Mouse (Mus musculus) MEL (cell line): ENCODE data around the gene Chrna1. TPM values are rescaled to one million over a fixed set of nuclear protein-coding genes. Genes with fewer than 3 reads are reported as not detected.

Experiments
- DNase-seq: peaks from one replicate; pipeline ENCODE4 v3.0.0; 2011; ENCODE audit warnings: low read depth, low spot score
- H3K27ac ChIP-seq: 2 replicates; pipeline ENCODE4 v1.5.1; 2012; ENCODE audit warnings: low read depth, mild to moderate bottlenecking, control low read depth, low read length, moderate library complexity; ENCODE audit not compliant: control insufficient read depth
- H3K27me3 ChIP-seq, 2 experiments: fragments of 150-350 bp in 1 of 2; sonication (generic) in 1 of 2; 2 replicates each; pipeline ENCODE4 v1.6.1; 2012; ENCODE audit warnings: low read length in 2 of 2, mild to moderate bottlenecking in 2 of 2, improper control_type of control experiment in 1 of 2, moderate library complexity in 1 of 2; ENCODE audit not compliant: insufficient read depth in 2 of 2, control insufficient read depth in 1 of 2
- H3K36me3 ChIP-seq, 2 experiments: 2 replicates each; pipeline ENCODE4 v1.6.1; 2012 to 2014; ENCODE audit warnings: low read length in 2 of 2, improper control_type of control experiment in 1 of 2, inconsistent platforms in 1 of 2, mild to moderate bottlenecking in 1 of 2; ENCODE audit not compliant: insufficient read depth in 2 of 2, control insufficient read depth in 1 of 2
- H3K4me1 ChIP-seq, 2 experiments: fragments of 150-350 bp in 1 of 2; sonication (generic) in 1 of 2; 2 replicates each; pipeline ENCODE4 v1.6.1; 2012; ENCODE audit warnings: low read length in 2 of 2, improper control_type of control experiment in 1 of 2, mild to moderate bottlenecking in 1 of 2; ENCODE audit not compliant: insufficient read depth in 2 of 2, control insufficient read depth in 1 of 2
- H3K4me3 ChIP-seq, 2 experiments: fragments of 150-350 bp in 1 of 2; sonication (generic) in 1 of 2; 2 replicates each; pipeline ENCODE4 v1.5.1; 2012; ENCODE audit warnings: low read depth in 2 of 2, low read length in 2 of 2, mild to moderate bottlenecking in 2 of 2, moderate library complexity in 2 of 2, control low read depth in 1 of 2, improper control_type of control experiment in 1 of 2; ENCODE audit not compliant: control insufficient read depth in 1 of 2, insufficient read depth in 1 of 2
- H3K79me2 ChIP-seq: 2 replicates; pipeline ENCODE4 v1.6.1; 2012; ENCODE audit warnings: mild to moderate bottlenecking, low read length, moderate library complexity; ENCODE audit not compliant: control insufficient read depth, poor library complexity, insufficient read depth
- H3K9ac ChIP-seq: 2 replicates; pipeline ENCODE4 v1.6.1; 2012; ENCODE audit warnings: low read depth, mild to moderate bottlenecking, control low read depth, low read length, moderate library complexity; ENCODE audit not compliant: control insufficient read depth, poor library complexity, severe bottlenecking
- H3K9me3 ChIP-seq: fragments of 150-350 bp; sonication (generic); replicated peaks from 2 replicates; pipeline ENCODE4 v1.6.1; 2012; ENCODE audit warnings: mild to moderate bottlenecking, low read length, improper control_type of control experiment, moderate library complexity; ENCODE audit not compliant: insufficient read depth
- CHD2 ChIP-seq: IDR thresholded peaks from 2 replicates; pipeline ENCODE4 v1.6.1; 2011; ENCODE audit warnings: low read length, improper control_type of control experiment
- CTCF ChIP-seq, 3 experiments: IDR thresholded peaks in 2 of 3; conservative IDR thresholded peaks in 1 of 3; 2 replicates each; pipeline ENCODE4 v1.5.1; 2011 to 2012; ENCODE audit warnings: low read length in 3 of 3, low read depth in 2 of 3, mild to moderate bottlenecking in 2 of 3, improper control_type of control experiment in 1 of 3, inconsistent platforms in 1 of 3, mixed read lengths in 1 of 3, moderate library complexity in 1 of 3; ENCODE audit not compliant: control insufficient read depth in 1 of 3, insufficient read depth in 1 of 3, poor library complexity in 1 of 3, severe bottlenecking in 1 of 3
- E2F4 ChIP-seq: IDR thresholded peaks from 2 replicates; pipeline ENCODE4 v1.6.1; 2011; ENCODE audit warnings: low read depth, low read length, improper control_type of control experiment, borderline replicate concordance
- EP300 ChIP-seq, 2 experiments: IDR thresholded peaks; 2 replicates each; pipeline ENCODE4 v1.6.1; 2011; ENCODE audit warnings: improper control_type of control experiment in 2 of 2, low read length in 2 of 2, low read depth in 1 of 2, mild to moderate bottlenecking in 1 of 2
- GABPA ChIP-seq: IDR thresholded peaks from 2 replicates; pipeline ENCODE4 v1.6.1; 2012; ENCODE audit warnings: low read depth, mild to moderate bottlenecking, inconsistent platforms, low read length, improper control_type of control experiment, moderate library complexity
- HCFC1 ChIP-seq: IDR thresholded peaks from 2 replicates; pipeline ENCODE4 v1.6.1; 2012; ENCODE audit warnings: low read depth, mild to moderate bottlenecking, inconsistent platforms, low read length, improper control_type of control experiment, moderate library complexity
- KAT2A ChIP-seq: conservative IDR thresholded peaks from 2 replicates; pipeline ENCODE4 v1.6.1; 2012; ENCODE audit warnings: low read depth, low read length, improper control_type of control experiment, inconsistent platforms
- MAFK ChIP-seq: IDR thresholded peaks from 2 replicates; pipeline ENCODE4 v1.6.1; 2011; ENCODE audit warnings: low read depth, mild to moderate bottlenecking, low read length, improper control_type of control experiment, borderline replicate concordance
- MEF2A ChIP-seq: IDR thresholded peaks from 2 replicates; pipeline ENCODE4 v1.6.1; 2014; ENCODE audit warnings: low read depth, mild to moderate bottlenecking, inconsistent platforms, low read length, improper control_type of control experiment; ENCODE audit not compliant: poor library complexity, insufficient replicate concordance, severe bottlenecking; ENCODE audit errors: extremely low read depth
- MYB ChIP-seq: IDR thresholded peaks from 2 replicates; pipeline ENCODE4 v1.6.1; 2011; ENCODE audit warnings: mild to moderate bottlenecking, low read depth, low read length, improper control_type of control experiment
- NELFE ChIP-seq: IDR thresholded peaks from 2 replicates; pipeline ENCODE4 v1.6.1; 2011; ENCODE audit warnings: low read depth, low read length, improper control_type of control experiment
- NRF1 ChIP-seq: IDR thresholded peaks from 2 replicates; pipeline ENCODE4 v1.6.1; 2014; ENCODE audit warnings: low read depth, mild to moderate bottlenecking, inconsistent platforms, low read length, improper control_type of control experiment, moderate library complexity; ENCODE audit not compliant: poor library complexity, insufficient read depth, severe bottlenecking
- POLR2A ChIP-seq, 2 experiments: IDR thresholded peaks; 2 replicates each; pipeline ENCODE4 v1.6.1; 2011 to 2012; ENCODE audit warnings: low read length in 2 of 2, mild to moderate bottlenecking in 2 of 2, control low read depth in 1 of 2, improper control_type of control experiment in 1 of 2, low read depth in 1 of 2, moderate library complexity in 1 of 2; ENCODE audit not compliant: control insufficient read depth in 1 of 2, insufficient read depth in 1 of 2, poor library complexity in 1 of 2
- POLR2AphosphoS5 ChIP-seq: IDR thresholded peaks from 2 replicates; pipeline ENCODE4 v1.6.1; 2012; ENCODE audit warnings: low read depth, borderline replicate concordance, mild to moderate bottlenecking, inconsistent platforms, low read length, moderate library complexity, mixed read lengths
- SIN3A ChIP-seq: IDR thresholded peaks from 2 replicates; pipeline ENCODE4 v1.6.1; 2012; ENCODE audit warnings: low read length, improper control_type of control experiment, inconsistent platforms
- SMC3 ChIP-seq: IDR thresholded peaks from 2 replicates; pipeline ENCODE4 v1.6.1; 2011; ENCODE audit warnings: low read depth, low read length, improper control_type of control experiment
- TAL1 ChIP-seq: IDR thresholded peaks from 2 replicates; pipeline ENCODE4 v1.6.1; 2012; ENCODE audit warnings: mild to moderate bottlenecking, inconsistent platforms, low read length, moderate library complexity, mixed read lengths
- TBP ChIP-seq: IDR thresholded peaks from 2 replicates; pipeline ENCODE4 v1.8.0; 2011; ENCODE audit warnings: low read depth, low read length, improper control_type of control experiment
- TCF12 ChIP-seq: IDR thresholded peaks from 2 replicates; pipeline ENCODE4 v1.6.1; 2014; ENCODE audit warnings: low read depth, mild to moderate bottlenecking, inconsistent platforms, low read length, improper control_type of control experiment, moderate library complexity
- UBTF ChIP-seq: IDR thresholded peaks from 2 replicates; pipeline ENCODE4 v1.6.1; 2012; ENCODE audit warnings: low read depth, mild to moderate bottlenecking, inconsistent platforms, low read length, improper control_type of control experiment, moderate library complexity, borderline replicate concordance; ENCODE audit not compliant: insufficient read depth
- USF2 ChIP-seq, 2 experiments: IDR thresholded peaks; 2 replicates each; pipeline ENCODE4 v1.6.1; 2011 to 2012; ENCODE audit warnings: improper control_type of control experiment in 2 of 2, low read length in 2 of 2, borderline replicate concordance in 1 of 2, inconsistent platforms in 1 of 2, low read depth in 1 of 2, mild to moderate bottlenecking in 1 of 2; ENCODE audit not compliant: insufficient read depth in 1 of 2
- ZC3H11A ChIP-seq: IDR thresholded peaks from 2 replicates; pipeline ENCODE4 v1.6.1; 2012; ENCODE audit warnings: low read depth, mild to moderate bottlenecking, inconsistent platforms, low read length, improper control_type of control experiment
- ZKSCAN1 ChIP-seq: IDR thresholded peaks from 2 replicates; pipeline ENCODE4 v1.6.1; 2012; ENCODE audit warnings: low read depth, mild to moderate bottlenecking, inconsistent platforms, low read length, improper control_type of control experiment, moderate library complexity
- ZNF384 ChIP-seq: IDR thresholded peaks from 2 replicates; pipeline ENCODE4 v1.6.1; 2012; ENCODE audit warnings: low read depth, mild to moderate bottlenecking, inconsistent platforms, low read length, improper control_type of control experiment
- polyA plus RNA-seq, 2 experiments: library from polyadenylated mRNA; stranded (reverse) in 1 of 2; unstranded in 1 of 2; fragments of >175 nt in 1 of 2; fragments of >200 nt in 1 of 2; gene quantifications; 2 replicates each; pipeline versions ENCODE4 v1.2.1 to v1.2.4; 2012; ENCODE audit warnings: low replicate concordance in 2 of 2, low read depth in 1 of 2; ENCODE audit not compliant: insufficient read length in 2 of 2, insufficient read depth in 1 of 2, missing spikeins in 1 of 2
- total RNA-seq: library from RNA; depleted of rRNA; stranded (reverse); fragments of 300-350 nt; gene quantifications from 2 replicates; pipeline ENCODE4 v1.2.3, GENCODE M21; 2012

Gene Chrna1
- total and polyA plus RNA-seq, 3 experiments: 0.12 TPM; not detected in 2

DNA sequence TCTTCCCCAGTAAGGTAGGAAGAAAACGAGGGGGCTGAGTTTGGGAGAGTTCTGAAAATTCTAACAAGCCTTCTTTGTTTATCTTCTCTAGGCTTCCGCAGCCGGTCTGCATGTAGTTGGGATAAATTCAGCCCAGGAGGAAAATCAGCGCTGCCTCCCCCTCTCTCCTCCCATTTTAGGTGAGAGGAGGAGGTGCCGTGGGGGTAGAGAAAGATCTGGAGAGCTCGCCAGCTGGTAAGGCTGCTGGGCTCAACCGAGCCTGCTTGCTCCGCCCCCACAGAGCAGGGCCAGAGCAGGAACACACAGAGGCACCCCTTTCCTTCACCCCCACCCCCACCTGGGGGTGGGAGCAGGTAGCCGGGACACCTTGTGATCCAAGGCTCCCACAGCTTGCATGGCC is 16.6 kb upstream of the Chrna1 start:
- Histone ChIP-seq H3K4me3 (peak overlapping the region; percentile 54 to 73), H3K4me1 (peaks cover 4 to 29% of the 10 kb centered on the region in 2 experiments; a peak in 3 of 4 replicates)
- no peak for TF ChIP-seq KAT2A
- TF ChIP-seq NELFE: no peak
- no peak for TF ChIP-seq ZKSCAN1
- no peak for TF ChIP-seq NRF1
- TF ChIP-seq E2F4: no peak
- TF ChIP-seq ZC3H11A: no peak
- TF ChIP-seq MAFK: no peak
- TF ChIP-seq TBP: no peak
- no peak for TF ChIP-seq TCF12
- no peak for TF ChIP-seq MEF2A

DNA sequence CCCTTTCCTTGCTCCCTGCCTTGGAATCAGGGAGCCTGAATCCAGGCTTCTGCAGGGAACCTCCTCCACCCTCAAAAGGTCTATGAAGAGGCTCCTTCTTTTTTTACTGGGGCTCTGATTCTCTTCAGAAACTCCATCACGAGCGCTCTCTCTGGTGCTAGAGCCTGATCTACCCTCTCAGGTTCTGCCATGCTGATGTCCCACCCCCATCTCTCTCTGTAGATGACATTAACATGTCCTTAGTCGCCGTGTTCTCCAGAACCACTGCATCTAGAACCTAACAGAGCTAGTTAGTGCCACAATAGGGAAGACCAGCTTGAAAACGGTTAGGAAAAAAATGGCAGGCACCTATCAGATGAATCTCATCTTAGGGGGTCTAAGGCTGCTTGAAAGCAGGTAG is 16.2 kb upstream of the Chrna1 start:
- DNase-seq: peak; percentile 9
- Histone ChIP-seq H3K79me2 (no peaks in the 10 kb centered on the region), H3K9me3 (no peaks in the 10 kb centered on the region), H3K27me3 (no peaks in the 10 kb centered on the region), H3K36me3 (peaks cover 0 to 20% of the 10 kb centered on the region in 2 experiments; a peak in 2 of 4 replicates), H3K27ac (no peak overlapping the region), H3K4me3 (peak overlapping the region; percentile 54 to 73), H3K9ac (peak overlapping the region; percentile 58; the same call in 1 of the 2 replicates), H3K4me1 (peaks cover 4 to 29% of the 10 kb centered on the region in 2 experiments; a peak in 3 of 4 replicates)
- TF ChIP-seq HCFC1 (no peak), SMC3 (no peak), MYB (no peak), ZNF384 (no peak), NELFE (no peak), EP300 (IDR thresholded peaks at IDR 0.05; ENCODE audit: low read depth in 1 of 2, low read length in 2 of 2) (no peak), CHD2 (no peak), GABPA (no peak), E2F4 (no peak), USF2 (IDR thresholded peaks at IDR 0.05; ENCODE audit: borderline replicate concordance in 1 of 2, insufficient read depth in 1 of 2, low read depth in 1 of 2, low read length in 2 of 2) (no peak), POLR2A (IDR thresholded peaks at IDR 0.05; ENCODE audit: control insufficient read depth in 1 of 2, insufficient read depth in 1 of 2, low read depth in 1 of 2, low read length in 2 of 2, poor library complexity in 1 of 2) (no peak), TAL1 (no peak), SIN3A (no peak), UBTF (no peak), CTCF (IDR thresholded peaks at IDR 0.05 in 2 of 3, conservative IDR thresholded peaks at IDR 0.05 in 1 of 3; ENCODE audit: control insufficient read depth in 1 of 3, insufficient read depth in 1 of 3, low read depth in 2 of 3, low read length in 3 of 3, poor library complexity in 1 of 3, severe bottlenecking in 1 of 3) (no peak), TBP (no peak), POLR2AphosphoS5 (no peak), KAT2A (no peak), ZC3H11A (no peak)

More for the DNA sequence above, 16.6 kb upstream of the Chrna1 start:
- peak; percentile 58 for DNase-seq
- Histone ChIP-seq H3K36me3 (peaks cover 0 to 20% of the 10 kb centered on the region in 2 experiments; a peak in 2 of 4 replicates), H3K27ac (no peak overlapping the region), H3K9me3 (no peaks in the 10 kb centered on the region), H3K9ac (peak overlapping the region; percentile 58), H3K27me3 (no peaks in the 10 kb centered on the region), H3K79me2 (no peaks in the 10 kb centered on the region)
